Mouse (Mus musculus): Measurements from ENCODE around the gene Efs. TPM values are rescaled to one million over a fixed set of nuclear protein-coding genes. Genes with fewer than 3 reads are reported as not detected.
A peak's percentile ranks its signal among the peaks of the same experiment; 100 is the strongest.
"Not testable (repeated sequence)": the region's sequence is repeated elsewhere in the genome, so short reads cannot be mapped to it uniquely, and the experiment has no call there.

Efs gene
- total RNA-seq (2021): 2.6 and 3.6 TPM in 2 replicates
- long read RNA-seq, partial matches to known transcripts: 0 of 1 reads
- long read RNA-seq, other reads (novel, unspliced or antisense): 0 of 1 reads

DNA sequence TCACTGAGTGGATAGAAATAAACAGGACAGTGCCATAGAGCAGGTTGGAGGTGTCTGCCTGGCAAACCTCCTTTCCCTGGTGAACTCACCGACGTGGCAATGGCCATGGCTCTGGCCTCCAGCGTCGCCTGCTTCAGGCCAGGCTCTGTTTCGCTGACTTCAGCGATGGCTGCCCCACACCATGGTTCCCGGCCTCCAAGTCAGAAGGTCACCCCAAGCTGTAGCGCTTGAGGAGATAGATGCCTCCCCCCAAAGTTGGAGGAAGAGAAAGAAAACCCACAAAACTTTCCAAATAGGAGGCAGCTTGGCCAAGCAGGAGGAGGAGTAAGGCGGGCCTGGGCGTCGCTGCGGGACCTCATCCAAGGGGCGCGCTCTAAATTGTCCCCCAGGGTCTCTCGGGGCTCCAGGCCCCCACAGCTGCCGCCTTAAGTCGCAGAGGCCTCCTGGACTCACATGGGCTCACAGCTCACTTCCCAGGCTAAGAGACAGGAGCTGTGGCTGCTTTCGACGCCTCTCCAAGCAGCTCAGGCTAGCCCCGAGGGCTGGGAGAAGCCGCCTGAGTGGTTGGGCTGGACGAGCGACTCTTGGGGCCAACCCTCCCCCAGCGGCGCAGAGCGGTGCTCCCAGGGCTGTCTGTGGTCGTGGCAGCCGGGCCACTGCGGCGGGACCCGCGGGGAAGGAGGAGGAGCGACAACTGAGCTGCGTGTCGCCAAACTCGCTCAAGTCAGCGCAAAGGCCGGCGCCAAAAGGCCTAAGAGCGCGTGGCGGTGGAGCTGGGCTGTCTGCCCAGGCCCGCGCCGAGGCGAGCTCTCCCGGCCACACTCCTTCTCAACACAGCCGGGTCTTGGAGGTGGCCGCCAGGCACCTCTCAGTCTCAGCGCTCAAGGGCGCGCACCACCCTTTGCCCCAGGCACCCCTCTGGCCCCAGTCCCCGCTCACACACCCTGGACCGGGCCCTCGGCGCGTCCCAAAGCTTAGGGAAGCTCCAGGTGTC, at the start of gene Efs:
Gene Efs (minus strand): TSS at position 778 of the 994 bp plus-strand sequence.
- peak; percentile 53 for DNase-seq

GRCm38 (mm10) chr14:54974068-54974791, 48.3 kb upstream of the Efs start:
- no peak for DNase-seq

- not testable (repeated sequence) for DNase-seq
Measured at GRCm38 (mm10) chr14:54972786-54973185, 46.9 kb upstream of the Efs start.

DNA sequence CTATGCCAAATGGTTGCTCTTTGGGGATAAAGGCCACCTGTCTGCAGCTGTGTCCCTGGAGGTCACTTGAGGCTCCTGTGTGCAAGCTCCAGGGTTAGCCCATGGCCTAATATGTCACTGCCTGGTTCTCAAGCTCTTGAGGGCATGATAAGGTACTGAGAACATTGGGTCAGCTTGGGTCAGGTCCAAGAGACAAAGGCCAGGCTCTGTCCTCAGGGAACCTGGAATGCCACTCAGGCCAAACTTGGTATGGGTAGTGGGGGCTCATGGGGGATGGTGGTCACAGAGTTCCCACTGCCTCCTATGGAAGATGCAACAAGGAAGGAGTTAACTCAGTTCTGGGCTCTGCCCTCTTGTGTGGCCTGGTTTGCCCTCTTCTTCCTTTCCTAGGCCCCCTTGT, 42.4 kb upstream of the Efs start:
- no peak for DNase-seq

DNA sequence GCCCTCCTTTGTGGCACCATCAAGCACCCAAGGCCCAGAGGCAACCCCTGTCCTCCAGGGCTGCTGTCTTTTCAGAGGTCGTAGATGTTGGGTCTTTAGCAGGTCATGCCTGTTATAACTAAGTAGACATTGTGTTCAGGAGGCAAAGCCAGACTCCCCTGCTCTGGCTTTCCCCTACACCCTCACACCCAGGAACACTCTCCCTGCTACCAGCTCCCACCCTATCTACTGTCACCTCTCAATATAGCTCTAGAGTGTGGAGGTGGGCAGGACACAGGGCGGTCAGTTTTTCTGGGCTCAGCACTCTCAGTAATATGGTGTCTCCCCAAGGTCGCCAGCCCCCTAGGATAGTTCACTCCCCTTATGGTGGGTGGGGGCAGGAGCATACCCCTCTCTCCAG, 41.9 kb upstream of the Efs start:
- DNase-seq: no peak

GRCm38 (mm10) chr14:54966320-54966977, 40.5 kb upstream of the Efs start, which contains the start of gene Myh6:
TSS of gene Myh6 (minus strand) at chr14:54966927.
- DNase-seq: no peak

DNA sequence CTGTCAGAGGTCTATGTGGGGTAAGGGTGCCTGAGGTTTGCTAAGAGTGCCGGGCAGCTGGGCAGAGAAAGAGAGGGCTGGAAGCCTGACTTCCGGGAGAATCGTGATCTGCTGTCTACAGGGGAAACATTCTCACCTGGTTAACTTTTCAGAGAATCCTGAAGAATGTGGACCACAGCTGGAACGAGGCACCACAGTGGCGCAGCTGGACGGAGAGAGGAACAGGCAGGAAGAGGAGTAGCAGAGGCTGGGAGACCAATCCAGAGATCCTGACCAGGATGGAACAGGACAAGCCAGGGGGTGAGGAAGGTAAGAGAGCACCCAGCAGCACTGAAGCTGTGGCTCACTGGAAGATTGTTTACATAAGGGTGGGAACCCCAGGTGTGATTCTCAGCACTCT, 39.7 kb upstream of the Efs start:
- DNase-seq: no peak

DNA sequence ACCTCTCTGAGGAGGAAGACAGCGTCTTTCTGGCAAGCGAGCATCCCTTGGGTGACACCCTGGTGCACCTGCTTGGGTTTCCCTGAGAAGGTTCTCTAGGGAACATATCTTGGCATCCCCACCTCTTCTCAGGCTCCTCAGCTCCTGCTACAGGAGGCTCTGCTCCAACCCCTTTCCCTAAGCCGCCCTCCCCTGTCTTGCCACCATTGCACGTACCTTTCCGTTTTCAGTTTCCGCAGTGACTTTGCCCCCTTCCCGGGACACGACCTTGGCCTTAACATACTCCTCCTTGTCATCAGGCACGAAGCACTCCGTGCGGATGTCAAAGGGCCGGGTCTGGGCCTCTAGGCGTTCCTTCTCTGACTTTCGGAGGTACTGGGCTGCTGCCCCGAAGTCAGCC, 39.1 kb upstream of the Efs start:
- no peak for DNase-seq

- no peak for DNase-seq
Measured at GRCm38 (mm10) chr14:54963727-54964126, 37.8 kb upstream of the Efs start.

- DNase-seq: no peak
Measured at GRCm38 (mm10) chr14:54962714-54963113, 36.8 kb upstream of the Efs start.

DNA sequence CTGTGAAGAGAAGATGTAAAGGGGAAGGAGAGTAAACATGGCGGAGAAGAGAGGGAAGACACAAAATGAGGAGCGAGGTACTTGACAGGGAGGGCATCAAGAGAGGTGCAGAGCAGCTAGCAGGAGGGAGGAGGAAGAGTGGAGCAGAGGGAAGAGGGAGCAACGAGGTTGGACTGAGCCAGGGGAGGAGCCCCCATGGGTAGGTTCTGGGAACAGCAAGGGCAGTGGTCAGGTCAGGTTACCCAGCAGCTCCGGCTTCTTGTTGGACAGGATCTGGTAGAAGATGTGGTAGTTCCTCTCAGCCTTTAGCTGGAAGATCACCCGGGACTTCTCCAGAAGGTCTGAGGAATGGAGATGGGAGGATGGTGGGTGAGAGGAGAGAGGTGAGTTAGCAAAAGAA, 35.6 kb upstream of the Efs start:
- DNase-seq: no peak

DNA sequence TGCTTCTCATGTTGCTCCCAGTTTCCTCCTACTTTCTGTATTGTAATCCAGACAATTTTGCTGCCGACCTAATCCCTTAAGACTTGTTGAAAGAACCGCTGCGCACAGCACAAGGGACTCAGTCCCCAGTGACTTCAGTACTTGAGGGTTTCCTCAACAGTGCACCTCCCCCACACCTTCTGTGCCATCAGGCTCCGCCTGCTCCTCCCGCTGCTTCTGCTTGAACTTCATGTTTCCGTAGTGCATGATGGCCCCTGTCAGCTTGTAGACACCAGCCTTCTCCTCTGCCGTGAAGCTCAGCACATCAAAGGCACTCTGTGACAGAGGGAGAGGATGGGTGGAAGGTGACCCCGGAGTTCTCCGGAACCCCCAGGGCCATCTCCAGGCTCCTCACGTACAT, 34.8 kb upstream of the Efs start:
- DNase-seq: no peak

- not testable (repeated sequence) for DNase-seq
Measured at GRCm38 (mm10) chr14:54959853-54960613, 34.1 kb upstream of the Efs start.

DNA sequence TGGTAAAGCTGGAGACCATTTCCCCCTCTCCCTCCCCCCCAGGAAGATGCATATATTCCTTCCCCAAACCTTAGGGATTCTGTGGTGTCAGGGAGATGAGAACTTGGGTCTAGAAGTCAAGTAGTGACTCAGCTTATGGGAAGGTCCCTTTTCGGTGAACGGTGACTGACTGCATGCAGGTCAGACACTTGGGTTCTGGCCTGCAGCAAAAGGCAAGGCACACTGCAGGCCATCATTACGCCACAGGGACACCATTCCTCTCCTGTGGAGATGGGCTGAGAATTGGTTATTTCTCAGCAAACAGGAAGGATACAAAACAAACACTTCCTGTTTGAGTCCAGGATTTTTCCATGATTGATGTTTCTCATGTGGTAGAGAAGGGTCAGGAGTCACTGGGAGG, 33.3 kb upstream of the Efs start:
- no peak for DNase-seq

GRCm38 (mm10) chr14:54958503-54958902, 32.6 kb upstream of the Efs start:
- DNase-seq: no peak

DNA sequence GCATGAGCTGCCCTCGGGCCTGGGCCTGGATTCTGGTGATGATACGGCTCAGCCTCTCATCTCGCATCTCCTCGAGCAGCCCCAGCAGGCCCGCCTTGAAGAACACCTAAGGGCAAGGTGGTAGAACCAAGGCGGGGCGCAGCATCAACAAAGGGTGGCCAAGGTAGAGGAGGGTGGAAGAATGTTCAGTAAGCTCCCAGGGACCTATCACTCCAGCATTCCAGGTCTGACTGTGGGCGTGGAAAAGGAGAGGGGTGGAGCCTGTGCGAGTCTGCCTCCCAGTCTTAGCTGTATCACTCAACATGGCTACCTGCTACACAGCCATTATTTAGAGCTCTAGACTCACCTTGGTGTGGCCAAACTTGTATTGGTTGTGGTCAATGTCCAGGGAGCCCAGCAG, 30.6 kb upstream of the Efs start:
- no peak for DNase-seq

- DNase-seq: no peak
Measured at GRCm38 (mm10) chr14:54955481-54955880, 29.6 kb upstream of the Efs start.

DNA sequence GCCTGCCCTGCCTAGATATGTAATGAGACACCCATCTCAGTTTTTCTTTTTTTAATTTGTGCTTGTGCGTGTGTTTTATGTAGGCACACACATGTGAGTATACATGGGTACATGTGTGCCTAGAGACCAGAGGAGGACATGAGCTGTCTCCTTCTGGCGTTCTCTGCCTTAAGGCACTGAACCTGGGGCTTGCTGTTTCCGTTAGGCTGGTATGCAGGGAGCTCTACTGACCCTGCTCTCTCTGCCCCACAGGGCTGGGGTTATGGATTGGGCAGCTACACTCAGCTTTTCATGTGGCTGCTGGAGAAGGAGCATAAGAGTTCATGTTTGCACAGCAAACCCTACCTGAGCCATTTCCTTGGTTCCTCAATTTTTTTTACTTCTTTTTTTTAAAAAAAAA, 28.5 kb upstream of the Efs start:
- DNase-seq: no peak

- no peak for DNase-seq
Measured at GRCm38 (mm10) chr14:54953664-54954206, 27.8 kb upstream of the Efs start.

GRCm38 (mm10) chr14:54951587-54951986, 25.7 kb upstream of the Efs start:
- no peak for DNase-seq

GRCm38 (mm10) chr14:54950493-54950892, 24.6 kb upstream of the Efs start:
- no peak for DNase-seq
